19 mouse cellular contexts compared by ENCODE assay signal in the genomic region with DNA sequence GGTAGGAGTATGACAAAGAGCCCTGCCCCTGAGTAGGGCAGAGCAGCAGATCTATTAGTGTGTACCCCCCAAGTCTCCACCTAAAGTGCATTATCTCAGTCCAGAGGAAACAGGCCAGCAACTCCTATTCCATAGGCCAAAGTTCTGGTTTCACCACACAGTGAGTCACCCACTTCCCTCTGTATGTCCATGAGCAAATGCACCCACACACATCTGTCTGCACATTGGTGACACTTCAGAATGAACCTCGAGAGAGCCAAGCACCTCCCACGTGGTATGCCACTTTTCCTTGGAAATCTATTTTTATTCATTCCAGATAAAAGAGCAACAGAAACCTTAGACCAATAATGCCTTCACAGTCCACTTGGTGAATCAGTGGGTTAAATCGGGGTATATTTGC. TPM values are rescaled to one million over a fixed set of nuclear protein-coding genes. Genes with fewer than 3 reads are reported as not detected.
A peak's percentile ranks its signal among the peaks of the same experiment; 100 is the strongest.
DNase-seq lines count a peak whose midpoint lies in the region; ATAC-seq and TF ChIP-seq lines count a peak whose summit lies in the region.
"Had no signal": no experiment of that assay in that cellular context is flagged by ENCODE, and none has a peak within 500 bp of the region (broad histone marks: within the 10 kb centered on the region; RNA-seq: fewer than 3 reads in every experiment).

No protein-coding gene starts in this region.

- 88% methylated on average over 3 of the region's 3 CpGs for WGBS in hindbrain, embryonic 12.5 days

- peaks cover 29% of the 10 kb centered on the region for H3K4me1 ChIP-seq in bone marrow macrophage, adult 2 months (ENCODE audit: control insufficient read depth, insufficient read depth, low read length)
- 0 out of 2 replicates have a peak, but pooled peaks cover 2% of the 10 kb centered on the region for H3K4me1 ChIP-seq in hindbrain, embryonic 12.5 days
- H3K4me1 ChIP-seq: midbrain, embryonic 12.5 days had no signal

- no peak overlapping the region for H3K9ac ChIP-seq in hindbrain, embryonic 12.5 days
- H3K9ac ChIP-seq: midbrain, embryonic 12.5 days; neural tube, embryonic 12.5 days had no signal

- no peak for TF ChIP-seq CTCF in bone marrow macrophage, adult 2 months (IDR thresholded peaks at IDR 0.05; ENCODE audit: low read depth, low read length)

- no peaks in the 10 kb centered on the region for H3K9me3 ChIP-seq in hindbrain, embryonic 12.5 days (replicated peaks)
- H3K9me3 ChIP-seq: midbrain, embryonic 12.5 days; neural tube, embryonic 12.5 days had no signal

- no peak for ATAC-seq in hindbrain, embryonic 12.5 days (ENCODE audit: low FRiP score)
- ATAC-seq: forebrain, embryonic 16.5 days had no signal

- peak overlapping the region; percentile 10; the same call in 1 of the 2 replicates for H3K27ac ChIP-seq in bone marrow macrophage, adult 2 months (ENCODE audit: insufficient read depth, low read depth, low read length)
- H3K27ac ChIP-seq in hindbrain, embryonic 12.5 days, result no peak overlapping the region
- H3K27ac ChIP-seq: kidney, postnatal 0 days; midbrain, embryonic 12.5 days; neural tube, embryonic 12.5 days had no signal

- TF ChIP-seq POLR2A in bone marrow macrophage, adult 2 months (IDR thresholded peaks at IDR 0.05; ENCODE audit: borderline replicate concordance, low read depth, low read length), result no peak

- H3K27me3 ChIP-seq in hindbrain, embryonic 12.5 days, result no peaks in the 10 kb centered on the region
- H3K27me3 ChIP-seq: midbrain, embryonic 12.5 days; neural tube, embryonic 12.5 days had no signal

- intact Hi-C loops in left cerebral cortex, postnatal 36 days (cut with DNase I), result no loop called here

- no peak overlapping the region for H3K4me2 ChIP-seq in hindbrain, embryonic 12.5 days (replicated peaks)
- H3K4me2 ChIP-seq: liver, embryonic 11.5 days; midbrain, embryonic 12.5 days; neural tube, embryonic 12.5 days had no signal

- no peak overlapping the region for H3K4me3 ChIP-seq in bone marrow macrophage, adult 2 months (ENCODE audit: insufficient read depth, low read length)
- no peak overlapping the region for H3K4me3 ChIP-seq in hindbrain, embryonic 12.5 days
- H3K4me3 ChIP-seq: midbrain, embryonic 12.5 days; neural tube, embryonic 12.5 days had no signal

- no peaks in the 10 kb centered on the region for H3K36me3 ChIP-seq in hindbrain, embryonic 12.5 days
- H3K36me3 ChIP-seq: midbrain, embryonic 12.5 days; neural tube, embryonic 12.5 days had no signal

- peak; percentile 48 for DNase-seq in layer of hippocampus, adult 9-11 months
- no peak for DNase-seq in layer of hippocampus, adult 9-10 months (ENCODE audit: low spot score)
- DNase-seq in 416B (ENCODE audit: low read depth), result peak; percentile 96
- peak; percentile 44 to 59 for DNase-seq in left cerebral cortex, postnatal 36 days (ENCODE audit: low spot score in 2 of 2)
- DNase-seq in kidney, postnatal 25 days, result no peak
- no peak for DNase-seq in cerebellum, postnatal 36 days
- DNase-seq: cerebellum, adult 8-10 months; embryo, embryonic 11 days; heart, adult 11 months; heart, postnatal 36 days; lung, postnatal 14 days; thymus, adult 2 months had no signal

RNA-seq across cellular contexts. Expression of gene Inpp5a, which starts 38.3 kb away (rescaled TPM):
- 16.2 and 17.8 TPM in 2 replicates for polyA plus RNA-seq in bone marrow macrophage, adult 2 months (2012; ENCODE audit: insufficient read depth, insufficient read length, missing spikeins)
- total RNA-seq in left cerebral cortex, postnatal 36 days (2021), result 10 to 100 TPM; 56.5 to 60.1 TPM
- polyA plus RNA-seq in hindbrain, embryonic 12.5 days (2016; fragmentation: Nextera tagmentation; extraction: Ambion mirVana), result 26.1 and 26.4 TPM in 2 replicates

Comparison
In these comparisons a context has a peak if more than half of its experiments do, and no peak if none do; other contexts are left out.
1. DNase-seq: peak in layer of hippocampus, adult 9-11 months (single experiment), 416B (single experiment) and left cerebral cortex, postnatal 36 days (2 of 2); none in layer of hippocampus, adult 9-10 months (single experiment), kidney, postnatal 25 days (0 of 2) and cerebellum, postnatal 36 days (0 of 2).